Mouse (Mus musculus): ENCODE measurements around the gene Mcidas.

DNA sequence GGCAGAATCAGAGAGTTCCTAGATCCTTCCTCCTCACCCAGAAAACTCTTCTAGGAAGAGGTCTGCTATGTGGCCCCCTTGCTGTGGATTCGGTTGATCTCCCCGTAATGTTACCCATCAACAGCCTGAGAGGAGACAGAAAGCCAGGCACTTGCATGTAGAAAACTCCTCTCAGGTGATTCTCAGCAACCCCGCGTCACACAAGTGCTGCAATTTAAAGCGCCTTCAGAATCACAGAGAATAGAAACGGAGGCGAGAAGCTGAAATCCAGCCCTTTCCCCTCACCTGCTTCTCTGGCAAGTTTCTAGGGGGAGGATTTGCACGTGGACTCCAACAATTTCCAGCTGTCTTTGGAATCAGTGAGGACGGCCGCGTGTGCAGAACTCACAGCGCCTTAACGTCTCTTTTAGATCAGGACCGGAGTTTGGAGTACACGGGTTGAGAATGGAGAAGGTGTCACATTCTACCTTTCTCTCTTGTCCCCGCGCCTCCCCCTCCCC, 7.1 kb upstream of the Mcidas start:
- TF ChIP-seq CTCF (IDR thresholded peaks at IDR 0.05; ENCODE audit: low read depth, low read length) (no peak), POLR2A (IDR thresholded peaks at IDR 0.05; ENCODE audit: borderline replicate concordance, low read depth, low read length) (no peak)

Data from bone marrow macrophage, adult 2 months (primary cell).